Mouse (Mus musculus) intestine, embryonic 16.5 days (tissue): ENCODE measurements around the gene Dph5. TPM values are rescaled to one million over a fixed set of nuclear protein-coding genes. Genes with fewer than 3 reads are reported as not detected.

Experiments used
- ATAC-seq: fragments of 200-750 bp; cut with Nextera tagmentation; 2 replicates; pipeline ENCODE4 v1.8.0; 2017; ENCODE audit warnings: moderate TSS enrichment, moderate library complexity
- H3K27ac ChIP-seq: fragments of 300-500 bp; sonication (generic); 2 replicates; pipeline ENCODE4 v1.5.1; 2014; ENCODE audit warnings: mild to moderate bottlenecking, low read length
- H3K27me3 ChIP-seq: fragments of 300-500 bp; sonication (generic); replicated peaks from 2 replicates; pipeline ENCODE4 v1.6.1; 2014; ENCODE audit warnings: low read length, control low read depth, mixed read lengths; ENCODE audit not compliant: control insufficient read depth, insufficient read depth
- H3K36me3 ChIP-seq: fragments of 300-500 bp; sonication (generic); 2 replicates; pipeline ENCODE4 v1.6.1; 2014; ENCODE audit warnings: low read length, control low read depth; ENCODE audit not compliant: control insufficient read depth, insufficient read depth
- H3K4me1 ChIP-seq: fragments of 300-500 bp; sonication (generic); 2 replicates; pipeline ENCODE4 v1.6.1; 2014; ENCODE audit warnings: low read length, control low read depth, mixed read lengths; ENCODE audit not compliant: control insufficient read depth, insufficient read depth
- H3K4me2 ChIP-seq: fragments of 300-500 bp; sonication (generic); 2 replicates; pipeline ENCODE4 v1.6.1; 2014; ENCODE audit warnings: low read depth, low read length, control low read depth
- H3K4me3 ChIP-seq: fragments of 300-500 bp; sonication (generic); 2 replicates; pipeline ENCODE4 v1.5.1; 2014; ENCODE audit warnings: mild to moderate bottlenecking, low read length
- H3K9ac ChIP-seq: fragments of 300-500 bp; sonication (generic); 2 replicates; pipeline ENCODE4 v1.6.1; 2014; ENCODE audit warnings: low read depth, low read length
- H3K9me3 ChIP-seq: fragments of 300-500 bp; sonication (generic); 2 replicates; pipeline ENCODE4 v1.6.1; 2016; ENCODE audit warnings: low read length, control low read depth; ENCODE audit not compliant: control insufficient read depth
- WGBS: fragments of 180-500 bp; shearing (Covaris S2); extraction: QIAGEN DNeasy Blood & Tissue Kit; methylation state at CpG from one replicate; pipeline ENCODE4 v1.1.7; 2014; 5-methylcytosine and 5-hydroxymethylcytosine counted together
- microRNA-seq: library from miRNA; unstranded; fragments of <30 nt; microRNA quantifications from one replicate; pipeline ENCODE4, GENCODE M21; 2016
- polyA plus RNA-seq: library from polyadenylated mRNA; unstranded; fragments of >200 nt; fragmentation: Nextera tagmentation; extraction: Ambion mirVana; gene quantifications from 2 replicates; pipeline ENCODE4 v1.2.1, GENCODE M21; 2015

Dph5 gene
- polyA plus RNA-seq, 1 experiment from 2014 or later: 28.8 TPM

GRCm38 (mm10) chr3:115983217-115983616 lies 95.6 kb downstream of the Dph5 start:
- no peaks in the 10 kb centered on the region for H3K27me3 ChIP-seq
- H3K4me1 ChIP-seq: no peaks in the 10 kb centered on the region
- no peak for ATAC-seq
- H3K36me3 ChIP-seq: peaks cover 6% of the 10 kb centered on the region; the same call in 1 of the 2 replicates
- 96% methylated on average over 8 of the region's 8 CpGs for WGBS
- H3K27ac ChIP-seq: no peak overlapping the region
- no peak overlapping the region for H3K4me3 ChIP-seq
- H3K9ac ChIP-seq: no peak overlapping the region
- H3K9me3 ChIP-seq: no peaks in the 10 kb centered on the region
- H3K4me2 ChIP-seq: no peak overlapping the region

Small RNAs within 50 kb of the gene (microRNA-seq; reads per million reads assigned to microRNA genes)
- not detected for gene Mir669n

Other genes starting within 250 kb of the Dph5 start
- 13.8 and 14.3 TPM in 2 replicates for gene S1pr1, start 172.8 kb upstream of the Dph5 start, polyA plus RNA-seq
- 36.2 and 38.0 TPM in 2 replicates for gene Slc30a7, start 119.6 kb downstream of the Dph5 start, polyA plus RNA-seq
- 14.9 and 17.0 TPM in 2 replicates for gene Extl2, start 119.6 kb downstream of the Dph5 start, polyA plus RNA-seq
- 17.9 and 19.3 TPM in 2 replicates for gene Vcam1, start 241.9 kb downstream of the Dph5 start, polyA plus RNA-seq